Comparison of ENCODE assay signal across 8 mouse cellular contexts in genomic region chr12:35313191-35313925, GRCm38 (mm10).
DNase-seq lines count a peak whose midpoint lies in the region.

No protein-coding gene starts in this region.

- peak; percentile 42 for DNase-seq in adrenal gland, postnatal 10 days
- DNase-seq in adrenal gland, adult (ENCODE audit: inconsistent age in 2 of 2, low spot score in 1 of 2), result no peak
- DNase-seq in ovary, postnatal 14 days (ENCODE audit: low spot score), result peak; percentile 9
- DNase-seq in ovary, adult 18-20 months (ENCODE audit: low spot score), result no peak
- peak; percentile 41 to 77 for DNase-seq in gastrocnemius, postnatal 4 days (ENCODE audit: low spot score in 2 of 2)
- DNase-seq in lung, postnatal 36 days, result peak; percentile 40
- DNase-seq in urinary bladder, postnatal 36 days (ENCODE audit: low spot score in 2 of 2), result peak; percentile 24 to 31
- DNase-seq in spleen, adult 12 weeks (ENCODE audit: low spot score), result no peak

Comparison
In these comparisons a context has a peak if more than half of its experiments do, and no peak if none do; other contexts are left out.
1. DNase-seq: peak in adrenal gland, postnatal 10 days (single experiment), ovary, postnatal 14 days (single experiment), gastrocnemius, postnatal 4 days (2 of 2), lung, postnatal 36 days (single experiment) and urinary bladder, postnatal 36 days (2 of 2); none in adrenal gland, adult (0 of 2), ovary, adult 18-20 months (single experiment) and spleen, adult 12 weeks (single experiment).